Mouse (Mus musculus) cerebellum, postnatal 25 days (tissue): Measurements from ENCODE around the gene Patj.

ENCODE experiments used
- DNase-seq, 2 experiments: peaks; one replicate each; pipeline ENCODE4 v3.0.0; 2021; ENCODE audit warnings: mixed read lengths in 2 of 2

The Patj gene

GRCm38 (mm10) chr4:98511964-98512743, 116.6 kb downstream of the Patj start:
- DNase-seq, result no peak

GRCm38 (mm10) chr4:98520492-98520891, 124.9 kb downstream of the Patj start:
- no peak for DNase-seq

DNA sequence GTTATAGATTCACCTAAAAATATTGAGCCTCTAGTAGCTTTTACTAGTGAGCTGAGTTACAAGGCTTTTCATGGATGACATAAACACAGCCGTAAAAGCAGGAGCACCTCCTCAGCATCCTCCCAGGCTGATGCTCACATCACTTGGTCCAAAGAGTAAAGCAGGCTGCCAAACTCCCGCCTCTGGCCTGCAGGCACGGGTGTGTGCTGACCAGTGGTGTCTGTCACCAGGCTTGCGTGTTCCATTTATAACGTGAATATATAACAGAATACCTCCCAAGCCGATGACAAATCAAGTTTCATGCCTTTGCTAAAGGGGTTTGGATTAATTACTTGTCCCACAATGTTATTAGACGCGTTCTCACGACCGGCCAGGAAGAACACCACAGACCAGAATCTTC, 128.9 kb downstream of the Patj start:
- no peak for DNase-seq

DNA sequence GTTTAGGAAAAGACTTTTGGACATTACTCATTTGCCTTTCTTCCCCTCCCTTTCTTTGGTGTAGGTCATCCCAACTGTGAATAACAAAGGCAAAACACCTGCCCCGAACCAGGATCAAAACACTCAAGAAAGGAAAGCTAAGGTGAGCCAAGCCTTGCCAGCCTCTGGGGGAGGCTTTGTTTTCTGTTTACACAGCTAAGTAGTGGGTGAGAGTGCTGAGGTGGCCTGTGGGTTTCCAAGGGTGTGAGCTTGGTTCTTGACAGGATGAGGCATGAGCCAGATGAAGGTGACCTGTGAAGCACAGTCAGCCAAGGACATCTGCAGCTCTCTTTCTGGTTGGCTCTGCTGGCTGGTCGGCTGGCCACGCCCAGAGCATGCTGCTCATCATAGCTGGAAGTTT, 139.9 kb downstream of the Patj start:
- no peak for DNase-seq

DNA sequence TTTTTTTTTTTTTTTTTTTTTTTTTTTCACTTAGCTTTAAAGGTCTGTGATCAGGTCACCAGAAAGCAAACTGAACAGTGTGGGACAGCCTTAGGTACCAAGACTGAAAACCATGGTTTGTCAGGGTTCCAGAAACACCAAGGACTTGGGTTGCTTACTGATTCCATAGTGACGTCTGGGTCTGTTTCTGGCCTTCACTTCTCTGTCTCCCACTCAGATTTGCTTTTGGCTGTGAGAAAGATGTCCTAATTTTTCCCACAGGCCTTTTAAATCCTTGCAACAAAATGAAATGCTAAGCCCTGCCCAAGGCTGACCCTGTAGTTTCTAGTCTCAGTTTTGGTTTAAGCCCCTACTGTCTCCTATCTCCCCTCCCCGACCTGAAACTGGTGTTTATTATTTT, 146.0 kb downstream of the Patj start:
- no peak for DNase-seq

- DNase-seq, result no peak
Observed at GRCm38 (mm10) chr4:98543001-98543400, 147.4 kb downstream of the Patj start.

- peak; percentile 43 to 72 for DNase-seq
Observed at GRCm38 (mm10) chr4:98545376-98545775, 149.8 kb downstream of the Patj start.

- DNase-seq, result peak; percentile 74 to 77
Observed at GRCm38 (mm10) chr4:98546456-98547176, 151.0 kb downstream of the Patj start.

- peak; percentile 61 to 71 for DNase-seq
Observed at GRCm38 (mm10) chr4:98549491-98549890, 153.9 kb downstream of the Patj start.

DNA sequence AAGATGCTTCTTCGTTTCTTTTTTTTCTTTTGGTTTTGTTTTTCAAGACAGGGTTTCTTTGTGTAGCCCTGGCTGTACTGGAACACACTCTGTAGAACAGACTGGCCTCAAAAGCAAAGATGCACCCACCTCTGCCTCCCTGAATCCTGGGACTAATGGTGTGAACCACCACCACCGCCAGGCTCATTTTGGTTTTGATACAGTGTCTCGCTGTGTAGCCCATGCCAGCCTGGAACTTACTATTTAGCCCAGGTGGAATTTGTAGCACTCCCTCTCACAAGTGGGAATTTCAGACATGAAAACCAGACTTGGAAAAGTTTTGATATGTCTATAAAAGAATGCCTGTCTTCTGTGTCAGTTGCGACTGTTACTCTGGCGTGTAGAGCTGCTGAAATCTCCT, 154.5 kb downstream of the Patj start:
- DNase-seq, result peak; percentile 29 to 35

GRCm38 (mm10) chr4:98555666-98556065, 160.1 kb downstream of the Patj start:
- DNase-seq, result no peak

GRCm38 (mm10) chr4:98556449-98556848, 160.9 kb downstream of the Patj start:
- no peak for DNase-seq

GRCm38 (mm10) chr4:98557192-98557591, 161.6 kb downstream of the Patj start:
- peak; percentile 81 to 88 for DNase-seq

DNA sequence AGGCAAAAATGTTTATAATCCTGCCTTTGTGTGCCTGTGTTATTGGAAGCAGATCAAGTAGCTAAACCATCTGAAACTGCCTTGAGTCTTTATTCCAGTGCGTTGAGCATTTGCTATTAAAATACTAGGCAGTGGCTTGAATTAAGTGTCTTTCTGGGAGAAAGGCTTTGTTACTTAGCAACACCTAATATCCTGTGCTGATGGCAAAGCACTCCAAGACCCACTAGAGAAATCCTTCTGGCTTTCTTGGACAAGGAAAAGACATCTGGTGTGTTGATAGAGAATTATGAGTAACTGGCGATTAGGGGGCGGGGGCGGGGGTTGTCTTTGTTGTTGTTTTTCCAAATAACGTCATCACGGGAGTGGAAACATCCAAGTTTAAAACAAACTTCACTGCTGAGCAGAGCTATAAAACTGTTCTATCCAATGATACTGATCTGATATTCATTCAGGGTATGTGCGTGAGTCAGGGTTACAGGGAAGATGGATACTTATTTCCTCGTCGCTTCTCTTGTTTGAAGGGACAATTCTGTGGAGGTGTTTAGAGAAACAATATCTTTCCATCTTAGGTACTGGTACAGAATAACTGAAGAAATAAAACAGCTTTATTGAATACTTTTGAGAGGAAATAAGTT, 164.7 kb downstream of the Patj start:
- no peak for DNase-seq

- DNase-seq, result no peak
Observed at GRCm38 (mm10) chr4:98563082-98563481, 167.5 kb downstream of the Patj start.

- DNase-seq, result peak in 1 of 2 experiments; percentile 22
Observed at GRCm38 (mm10) chr4:98563506-98564195, 168.1 kb downstream of the Patj start.

DNA sequence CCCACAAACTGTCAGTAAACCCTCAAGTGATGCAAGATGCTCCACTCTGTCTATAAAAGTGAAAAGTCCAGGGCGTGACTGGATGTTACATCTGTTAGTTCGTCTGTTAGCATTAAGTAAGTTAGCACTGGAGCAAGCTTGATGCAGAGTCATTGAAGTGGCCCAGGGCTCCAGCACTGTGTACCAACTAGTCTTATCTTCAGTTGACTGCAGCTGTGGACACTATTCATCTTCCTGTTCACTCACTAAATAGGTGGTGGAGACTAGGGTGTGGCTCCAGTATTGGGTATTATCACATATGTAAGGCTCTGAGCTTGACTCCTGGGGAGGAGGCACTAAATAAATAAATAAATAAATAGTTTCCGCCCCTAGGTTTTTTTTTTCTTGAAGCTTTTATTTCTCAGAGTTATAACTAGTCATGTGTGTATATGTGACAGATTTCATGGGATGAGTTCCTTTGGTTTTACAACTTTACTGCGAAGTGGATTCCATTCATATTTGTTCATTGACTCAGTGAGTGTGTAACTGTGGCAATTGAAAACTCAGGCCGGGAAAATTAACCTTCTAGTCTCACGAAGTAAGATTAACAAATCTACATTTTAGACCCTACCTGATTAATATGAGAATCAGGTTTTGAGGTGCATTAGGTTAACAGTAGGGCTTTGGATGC, 168.7 kb downstream of the Patj start:
- DNase-seq, result no peak

DNA sequence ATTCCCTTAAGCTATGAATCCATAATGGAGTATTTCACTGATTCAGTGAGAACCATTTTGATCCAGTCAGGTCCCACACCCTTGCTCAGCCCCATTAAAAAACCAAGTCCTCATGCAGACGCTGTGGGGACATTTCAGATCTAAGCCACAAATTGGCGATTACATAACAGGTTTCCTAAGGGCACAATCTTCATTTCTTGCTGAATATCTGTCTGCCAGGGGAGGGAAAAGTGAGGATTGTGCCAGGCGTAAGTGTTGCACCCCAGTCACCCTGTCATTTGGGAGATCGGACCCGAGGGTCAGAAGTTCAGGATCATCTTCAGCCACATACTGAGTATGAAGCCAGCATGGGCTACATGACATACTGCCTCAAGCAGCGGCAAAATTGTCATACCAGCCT, 171.2 kb downstream of the Patj start:
- DNase-seq, result peak in 1 of 2 experiments; percentile 9

GRCm38 (mm10) chr4:98567457-98567856, 171.9 kb downstream of the Patj start:
- DNase-seq, result no peak

DNA sequence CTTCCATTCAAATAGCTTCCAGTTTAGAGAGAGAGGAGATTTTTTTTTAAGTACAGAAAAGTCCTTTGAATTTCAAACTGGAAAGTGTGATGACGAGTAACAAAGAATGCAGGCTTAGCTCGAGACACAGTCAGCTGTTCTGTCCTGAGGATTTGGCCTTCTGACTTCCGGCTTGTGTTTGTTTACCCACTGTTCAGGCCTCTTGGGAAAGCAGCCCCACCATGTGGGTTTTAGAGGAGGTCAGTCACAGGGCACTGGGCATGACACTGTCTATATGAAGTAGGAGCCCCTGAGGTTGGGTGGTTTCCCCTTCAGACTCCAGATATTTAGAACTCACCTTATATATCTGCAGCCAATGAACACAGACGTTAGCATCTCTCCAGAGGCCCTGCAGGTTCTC, 174.3 kb downstream of the Patj start:
- DNase-seq, result no peak

DNA sequence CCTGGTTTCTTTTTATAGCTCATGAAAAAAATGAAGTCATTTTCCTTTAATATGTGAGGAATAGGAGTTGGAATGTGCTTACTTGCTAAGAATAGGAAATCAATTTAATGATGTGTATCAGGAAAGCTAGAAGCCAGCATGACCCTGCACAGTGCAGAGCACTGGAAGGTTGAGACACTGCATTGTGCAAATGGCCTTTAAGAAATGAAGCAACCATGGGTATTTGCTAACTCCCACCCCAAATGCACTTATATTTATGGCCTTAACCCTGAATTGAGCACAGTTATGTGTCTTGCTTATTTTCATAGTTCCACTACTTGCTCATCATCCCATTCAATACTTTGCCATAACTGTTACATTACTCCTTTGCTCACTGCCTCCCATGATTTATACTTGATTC, 181.7 kb downstream of the Patj start:
- no peak for DNase-seq

DNA sequence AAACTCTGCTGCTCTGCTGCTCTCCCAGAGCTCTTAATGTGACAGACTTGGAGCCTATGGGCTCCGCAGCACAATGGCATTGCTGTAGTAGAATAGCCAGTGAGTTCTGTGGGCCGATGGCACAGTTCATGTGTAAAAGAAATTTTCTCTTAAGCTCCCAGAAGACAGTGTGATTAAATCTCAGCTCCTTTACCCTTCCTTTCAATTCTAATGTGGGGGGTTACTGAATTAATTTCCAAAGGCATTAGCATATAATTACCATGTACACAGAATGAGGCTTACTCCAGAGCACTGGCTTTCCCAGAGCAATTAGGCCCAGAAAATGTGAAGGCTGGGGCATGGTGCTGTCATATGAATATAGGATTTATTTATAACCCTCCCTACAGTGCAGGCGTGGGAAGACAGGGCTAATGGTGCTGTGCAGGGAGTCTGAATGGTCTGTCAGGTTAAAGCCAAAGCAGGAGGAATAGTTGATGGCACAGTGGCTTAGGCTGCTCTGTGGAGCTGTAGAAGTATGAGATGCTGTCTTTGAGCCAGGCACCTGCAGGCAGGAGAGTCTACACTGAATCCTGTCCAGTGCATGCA, 182.5 kb downstream of the Patj start:
- peak; percentile 57 to 60 for DNase-seq
